Mouse (Mus musculus) liver, adult 2 months (tissue): Measurements from ENCODE around the gene Adcy6. TPM values are rescaled to one million over a fixed set of nuclear protein-coding genes. Genes with fewer than 3 reads are reported as not detected.

ENCODE experiments used
- DNase-seq: peaks from one replicate; pipeline ENCODE4 v3.0.0-alpha.2; 2011; ENCODE audit warnings: low read depth, low spot score; ENCODE audit errors: extremely low read depth
- H3K27ac ChIP-seq: fragments of 200-500 bp; replicated peaks from 2 replicates; pipeline ENCODE4 v1.5.1; 2012; ENCODE audit warnings: low read depth, mild to moderate bottlenecking, control low read depth, inconsistent platforms, low read length; ENCODE audit not compliant: insufficient read depth
- H3K27me3 ChIP-seq: fragments of 200-500 bp; 2 replicates; pipeline ENCODE4 v1.6.1; 2012; ENCODE audit warnings: mild to moderate bottlenecking, moderate library complexity, low read length, inconsistent platforms; ENCODE audit not compliant: control insufficient read depth, insufficient read depth
- H3K36me3 ChIP-seq: fragments of 200-500 bp; 2 replicates; pipeline ENCODE4 v1.6.1; 2012; ENCODE audit warnings: low read length, inconsistent platforms; ENCODE audit not compliant: control insufficient read depth, insufficient read depth
- H3K4me1 ChIP-seq: fragments of 200-500 bp; 2 replicates; pipeline ENCODE4 v1.6.1; 2011; ENCODE audit warnings: low read length; ENCODE audit not compliant: control insufficient read depth, insufficient read depth
- H3K4me3 ChIP-seq: fragments of 200-500 bp; 2 replicates; pipeline ENCODE4 v1.5.1; 2011; ENCODE audit warnings: low read depth, mild to moderate bottlenecking, control low read depth, low read length, moderate library complexity; ENCODE audit not compliant: insufficient read depth
- H3K79me2 ChIP-seq: fragments of 200-500 bp; 2 replicates; pipeline ENCODE4 v1.6.1; 2012; ENCODE audit warnings: inconsistent platforms, mild to moderate bottlenecking, low read length, moderate library complexity; ENCODE audit not compliant: control insufficient read depth, insufficient read depth
- H3K9ac ChIP-seq: fragments of 200-500 bp; 2 replicates; pipeline ENCODE4 v1.6.1; 2012; ENCODE audit warnings: low read depth, mild to moderate bottlenecking, control low read depth, inconsistent platforms, low read length
- CTCF ChIP-seq: fragments of 200-500 bp; IDR thresholded peaks from 2 replicates; pipeline ENCODE4 v1.5.1; 2011; ENCODE audit warnings: low read depth, low read length, control low read depth
- POLR2A ChIP-seq: fragments of 200-500 bp; IDR thresholded peaks from 2 replicates; pipeline ENCODE4 v1.6.1; 2011; ENCODE audit warnings: low read length, control low read depth; ENCODE audit not compliant: insufficient read depth; ENCODE audit errors: extremely low read depth
- WGBS: fragments of 180-500 bp; shearing (Covaris S2); methylation state at CpG from one replicate; pipeline ENCODE4 v1.1.7; 2018; 5-methylcytosine and 5-hydroxymethylcytosine counted together
- polyA plus RNA-seq: library from polyadenylated mRNA; depleted of rRNA; stranded (reverse); fragments of >200 nt; gene quantifications from 2 replicates; pipeline ENCODE4 v1.2.3, GENCODE M21; 2012
- total RNA-seq: library from RNA; depleted of rRNA; stranded (reverse); fragments of >200 nt; gene quantifications from 2 replicates; pipeline ENCODE4 v1.2.3, GENCODE M21; 2014

Gene Adcy6
- total and polyA plus RNA-seq, 2 experiments: 8.9 to 16.3 TPM

GRCm38 (mm10) chr15:98623361-98623821, 13.5 kb upstream of the Adcy6 start:
- TF ChIP-seq CTCF (no peak), POLR2A (no peak)
- 63% methylated on average over 5 of the region's 5 CpGs for WGBS
- no peak overlapping the region for H3K27ac ChIP-seq

GRCm38 (mm10) chr15:98622721-98623120, 12.8 kb upstream of the Adcy6 start:
- Histone ChIP-seq H3K27me3 (no peaks in the 10 kb centered on the region; the same call in 1 of the 2 replicates), H3K79me2 (no peaks in the 10 kb centered on the region), H3K27ac (no peak overlapping the region), H3K36me3 (no peaks in the 10 kb centered on the region), H3K9ac (no peak overlapping the region), H3K4me1 (no peaks in the 10 kb centered on the region), H3K4me3 (no peak overlapping the region)
- DNase-seq: no peak
- TF ChIP-seq CTCF (no peak), POLR2A (no peak)
- WGBS: 46% methylated on average over 6 of the region's 6 CpGs

More at GRCm38 (mm10) chr15:98623361-98623821, 13.5 kb upstream of the Adcy6 start:
- no peaks in the 10 kb centered on the region for H3K36me3 ChIP-seq
- no peak for DNase-seq
- no peaks in the 10 kb centered on the region for H3K79me2 ChIP-seq
- H3K9ac ChIP-seq: no peak overlapping the region
- peaks cover 1% of the 10 kb centered on the region; the same call in 1 of the 2 replicates for H3K27me3 ChIP-seq
- no peaks in the 10 kb centered on the region for H3K4me1 ChIP-seq
- no peak overlapping the region for H3K4me3 ChIP-seq

- no peaks in the 10 kb centered on the region; the same call in 1 of the 2 replicates for H3K27me3 ChIP-seq
- H3K4me3 ChIP-seq: no peak overlapping the region
- WGBS: 19% methylated on average over 7 of the region's 7 CpGs
- no peak for DNase-seq
- no peaks in the 10 kb centered on the region for H3K79me2 ChIP-seq
- TF ChIP-seq POLR2A (no peak), CTCF (no peak)
- H3K4me1 ChIP-seq: no peaks in the 10 kb centered on the region
- no peaks in the 10 kb centered on the region for H3K36me3 ChIP-seq
- H3K9ac ChIP-seq: no peak overlapping the region
- H3K27ac ChIP-seq: no peak overlapping the region
Measured at GRCm38 (mm10) chr15:98622199-98622598, 12.3 kb upstream of the Adcy6 start.

GRCm38 (mm10) chr15:98617176-98617537, 7.3 kb upstream of the Adcy6 start:
- no peak for DNase-seq
- Histone ChIP-seq H3K4me3 (no peak overlapping the region), H3K27me3 (no peaks in the 10 kb centered on the region; the same call in 1 of the 2 replicates), H3K4me1 (peaks cover 5% of the 10 kb centered on the region; the same call in 1 of the 2 replicates), H3K27ac (no peak overlapping the region), H3K36me3 (no peaks in the 10 kb centered on the region), H3K9ac (no peak overlapping the region), H3K79me2 (no peaks in the 10 kb centered on the region)
- WGBS: under 1% methylated on average over 12 of the region's 12 CpGs
- TF ChIP-seq CTCF (peak; percentile 56; the same call in 1 of the 2 replicates), POLR2A (no peak)

- TF ChIP-seq POLR2A: no peak
- TF ChIP-seq CTCF: no peak
- Histone ChIP-seq H3K79me2 (no peaks in the 10 kb centered on the region), H3K4me3 (no peak overlapping the region), H3K9ac (no peak overlapping the region), H3K27me3 (no peaks in the 10 kb centered on the region; the same call in 1 of the 2 replicates), H3K27ac (no peak overlapping the region), H3K36me3 (no peaks in the 10 kb centered on the region), H3K4me1 (peaks cover 5% of the 10 kb centered on the region; the same call in 1 of the 2 replicates)
- 46% methylated on average over 20 of the region's 20 CpGs for WGBS
- peak; percentile 85 for DNase-seq
Measured at GRCm38 (mm10) chr15:98616362-98617175, 6.7 kb upstream of the Adcy6 start.

- Histone ChIP-seq H3K27me3 (no peaks in the 10 kb centered on the region; the same call in 1 of the 2 replicates), H3K27ac (no peak overlapping the region), H3K79me2 (no peaks in the 10 kb centered on the region), H3K9ac (no peak overlapping the region), H3K4me3 (no peak overlapping the region), H3K36me3 (no peaks in the 10 kb centered on the region), H3K4me1 (peaks cover 5% of the 10 kb centered on the region; the same call in 1 of the 2 replicates)
- TF ChIP-seq CTCF (no peak), POLR2A (no peak)
- no peak for DNase-seq
- 88% methylated on average over 6 of the region's 6 CpGs for WGBS
Measured at GRCm38 (mm10) chr15:98615751-98616150, 5.9 kb upstream of the Adcy6 start.
